Mouse (Mus musculus) myocyte (in vitro differentiated cells): ENCODE results near the gene Rlf. TPM values are rescaled to one million over a fixed set of nuclear protein-coding genes. Genes with fewer than 3 reads are reported as not detected.
"Not testable (repeated sequence)": the region's sequence is repeated elsewhere in the genome, so short reads cannot be mapped to it uniquely, and the experiment has no call there.

Experiments
- H3K27me3 ChIP-seq: one replicate; pipeline ENCODE4 v1.6.1; 2011; ENCODE audit not compliant: control insufficient read depth, insufficient read depth, insufficient read length
- H3K36me3 ChIP-seq: one replicate; pipeline ENCODE4 v1.6.1; 2011; ENCODE audit not compliant: control insufficient read depth, insufficient read depth
- H3K4me2 ChIP-seq: one replicate; pipeline ENCODE4 v1.6.1; 2011; ENCODE audit warnings: low read depth, control low read depth
- H3K4me3 ChIP-seq: one replicate; pipeline ENCODE4 v1.5.1; 2011; ENCODE audit warnings: mild to moderate bottlenecking, control low read depth, moderate library complexity
- H3K79me2 ChIP-seq: one replicate; pipeline ENCODE4 v1.6.1; 2011; ENCODE audit not compliant: control insufficient read depth, insufficient read depth
- H3ac ChIP-seq: one replicate; pipeline ENCODE4 v1.6.1; 2011; ENCODE audit not compliant: control insufficient read depth, insufficient read length
- CEBPB ChIP-seq: IDR thresholded peaks from 2 replicates; pipeline ENCODE4 v1.6.1; 2011; ENCODE audit warnings: mild to moderate bottlenecking, moderate library complexity; ENCODE audit not compliant: poor library complexity, insufficient read depth, severe bottlenecking
- E2F4 ChIP-seq: IDR thresholded peaks from one replicate; pipeline ENCODE4 v1.6.1; 2011; ENCODE audit warnings: mild to moderate bottlenecking, control low read depth, moderate library complexity; ENCODE audit not compliant: insufficient read depth
- MAX ChIP-seq: IDR thresholded peaks from one replicate; pipeline ENCODE4 v1.6.1; 2011; ENCODE audit warnings: low read depth, mild to moderate bottlenecking, control low read depth
- MYOD1 ChIP-seq, 3 experiments: IDR thresholded peaks; one replicate each; pipeline ENCODE4 v1.6.1; 2011; ENCODE audit warnings: control low read depth in 2 of 3, low read depth in 2 of 3, mild to moderate bottlenecking in 2 of 3, moderate library complexity in 1 of 3; ENCODE audit not compliant: insufficient read length in 2 of 3, control insufficient read depth in 1 of 3
- MYOG ChIP-seq, 3 experiments: IDR thresholded peaks; one replicate each; pipeline ENCODE4 v1.6.1; 2011; ENCODE audit warnings: control low read depth in 2 of 3, low read depth in 2 of 3, mild to moderate bottlenecking in 2 of 3; ENCODE audit not compliant: insufficient read length in 2 of 3, control insufficient read depth in 1 of 3, insufficient read depth in 1 of 3
- POLR2A ChIP-seq: IDR thresholded peaks from one replicate; pipeline ENCODE4 v1.6.1; 2011; ENCODE audit warnings: low read depth, mild to moderate bottlenecking, control low read depth, moderate library complexity; ENCODE audit not compliant: insufficient read length
- POLR2AphosphoS2 ChIP-seq: IDR thresholded peaks from one replicate; pipeline ENCODE4 v1.6.1; 2011; ENCODE audit warnings: low read depth, control low read depth; ENCODE audit not compliant: insufficient read length
- REST ChIP-seq: IDR thresholded peaks from one replicate; pipeline ENCODE4 v1.6.1; 2011; ENCODE audit warnings: mild to moderate bottlenecking, control low read depth, moderate library complexity; ENCODE audit not compliant: insufficient read depth, insufficient read length
- SRF ChIP-seq: IDR thresholded peaks from one replicate; pipeline ENCODE4 v1.6.1; 2011; ENCODE audit warnings: low read depth; ENCODE audit not compliant: control insufficient read depth, insufficient read length
- TCF12 ChIP-seq: IDR thresholded peaks from one replicate; pipeline ENCODE4 v1.6.1; 2011; ENCODE audit warnings: mild to moderate bottlenecking, control low read depth; ENCODE audit not compliant: poor library complexity, insufficient read depth, severe bottlenecking
- TCF3 ChIP-seq: IDR thresholded peaks from one replicate; pipeline ENCODE4 v1.6.1; 2011; ENCODE audit warnings: low read depth, control low read depth; ENCODE audit not compliant: insufficient read length
- USF1 ChIP-seq: IDR thresholded peaks from one replicate; pipeline ENCODE4 v1.6.1; 2011; ENCODE audit warnings: low read depth, mild to moderate bottlenecking, control low read depth, moderate library complexity
- polyA plus RNA-seq: library from polyadenylated mRNA; unstranded; fragments of >200 nt; fragmentation: generic; extraction: Trizol; gene quantifications from one replicate; pipeline ENCODE4 v1.2.1, GENCODE M21; 2012; ENCODE audit warnings: missing spikeins

Gene Rlf
- polyA plus RNA-seq, 1 experiment: 5.2 TPM

DNA sequence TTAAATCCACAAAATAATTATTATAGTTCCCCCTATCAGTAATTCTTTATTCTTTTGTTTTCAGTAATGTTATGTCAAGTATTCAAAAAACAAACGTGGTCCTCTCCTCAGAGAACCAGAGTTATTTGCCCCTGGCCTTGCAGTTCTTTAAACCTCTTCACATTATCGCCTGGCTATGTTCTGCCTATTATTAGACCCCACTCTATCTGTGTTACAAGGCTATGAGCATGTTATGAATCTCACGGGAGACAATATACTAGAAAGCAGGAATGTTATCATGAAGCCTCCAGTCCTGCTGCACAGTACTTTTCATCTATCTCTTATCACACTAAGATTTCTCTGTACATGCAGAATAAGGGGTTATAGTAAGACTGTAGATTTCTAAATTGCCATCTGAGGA lies 35.2 kb downstream of the Rlf start:
- no peak overlapping the region for H3ac ChIP-seq
- TF ChIP-seq MYOD1 (IDR thresholded peaks at IDR 0.05; ENCODE audit: control insufficient read depth in 1 of 3, insufficient read length in 2 of 3, low read depth in 2 of 3): no peak
- TF ChIP-seq POLR2A: no peak
- TF ChIP-seq TCF12: no peak
- no peak for TF ChIP-seq E2F4
- TF ChIP-seq MAX: no peak
- no peaks in the 10 kb centered on the region for H3K27me3 ChIP-seq
- peaks cover 15% of the 10 kb centered on the region for H3K79me2 ChIP-seq
- H3K4me3 ChIP-seq: no peak overlapping the region
- peaks cover 31% of the 10 kb centered on the region for H3K36me3 ChIP-seq
- H3K4me2 ChIP-seq: no peak overlapping the region

DNA sequence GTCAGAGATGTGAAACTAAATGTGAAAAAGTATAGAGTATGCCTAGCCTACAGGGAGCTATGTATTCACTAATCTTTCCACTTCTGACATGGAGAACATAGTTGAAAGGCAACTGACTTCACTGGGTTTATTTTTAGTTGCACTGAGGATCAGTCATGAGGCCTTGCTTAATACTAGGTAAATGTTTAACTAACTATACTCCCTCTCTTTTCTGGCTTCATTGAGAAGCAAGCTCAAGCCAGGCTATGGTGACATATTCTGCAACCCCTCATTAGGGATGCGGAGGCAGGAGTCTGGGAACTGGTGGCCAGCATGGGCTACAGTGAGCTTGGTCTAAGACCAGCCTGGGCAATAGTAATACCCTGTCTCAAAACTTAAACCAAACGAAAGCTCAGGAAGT lies 47.2 kb downstream of the Rlf start:
- no peak overlapping the region for H3K4me2 ChIP-seq
- H3K79me2 ChIP-seq: no peaks in the 10 kb centered on the region
- H3K36me3 ChIP-seq: peaks cover 36% of the 10 kb centered on the region
- H3K27me3 ChIP-seq: no peaks in the 10 kb centered on the region
- H3K4me3 ChIP-seq: no peak overlapping the region
- no peak for TF ChIP-seq MYOD1 (IDR thresholded peaks at IDR 0.05; ENCODE audit: control insufficient read depth in 1 of 3, insufficient read length in 2 of 3, low read depth in 2 of 3)
- TF ChIP-seq E2F4: no peak
- no peak for TF ChIP-seq MYOG (IDR thresholded peaks at IDR 0.05; ENCODE audit: control insufficient read depth in 1 of 3, insufficient read depth in 1 of 3, insufficient read length in 2 of 3, low read depth in 2 of 3)
- no peak for TF ChIP-seq MAX
- TF ChIP-seq POLR2A: no peak
- TF ChIP-seq REST: no peak
- TF ChIP-seq SRF: no peak
- TF ChIP-seq USF1: no peak
- no peak overlapping the region for H3ac ChIP-seq

DNA sequence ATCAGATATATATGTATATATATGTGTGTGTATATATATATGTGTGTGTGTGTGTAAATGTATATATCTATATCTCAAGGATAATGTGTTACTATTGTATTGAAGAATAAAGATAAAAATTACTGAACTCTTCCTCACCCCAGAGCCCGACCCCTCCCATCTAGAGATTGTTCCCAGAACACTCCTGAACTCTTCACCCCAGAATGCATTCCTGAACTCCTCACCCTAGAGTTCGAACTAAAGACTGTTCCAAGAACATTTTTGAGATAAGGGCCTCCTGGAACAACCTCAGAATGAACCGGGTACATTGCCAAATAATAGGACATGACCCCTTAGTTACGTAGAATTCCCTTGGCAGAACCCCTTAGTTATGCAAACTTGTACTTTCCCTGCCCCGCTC lies 48.2 kb downstream of the Rlf start:
- not testable (repeated sequence) for H3K4me2 ChIP-seq, H3K79me2 ChIP-seq, H3ac ChIP-seq, H3K4me3 ChIP-seq, H3K27me3 ChIP-seq
- H3K36me3 ChIP-seq: peaks cover 36% of the 10 kb centered on the region

DNA sequence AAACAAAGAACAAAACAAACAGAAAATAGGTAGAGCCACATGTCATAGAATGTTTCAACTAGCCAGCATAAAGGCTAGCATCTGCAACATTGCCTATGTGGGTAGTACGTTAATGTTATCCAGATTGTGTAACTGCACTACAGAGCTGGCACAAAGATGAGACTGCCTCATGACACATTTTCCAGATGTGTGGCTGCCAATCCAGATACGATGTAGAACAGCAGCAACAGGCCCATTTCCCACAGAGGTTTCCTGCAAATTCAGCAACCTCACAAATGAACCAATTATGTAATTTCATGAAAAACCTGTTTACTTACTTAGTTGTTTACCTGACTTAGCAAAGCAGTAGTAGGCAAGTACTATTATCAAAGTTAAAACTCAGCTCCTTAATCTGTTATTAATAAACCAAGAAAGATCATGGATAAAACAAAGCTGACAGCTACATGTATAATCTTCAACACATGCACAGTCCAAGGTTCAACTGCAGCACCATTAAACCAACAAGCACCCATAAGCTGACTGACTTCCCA lies 51.3 kb downstream of the Rlf start:
- no peak overlapping the region for H3K4me3 ChIP-seq
- no peak overlapping the region for H3ac ChIP-seq
- no peak overlapping the region for H3K4me2 ChIP-seq
- TF ChIP-seq MAX (no peak), POLR2AphosphoS2 (no peak), TCF3 (no peak), CEBPB (no peak), REST (no peak), E2F4 (no peak), SRF (no peak), MYOD1 (IDR thresholded peaks at IDR 0.05; ENCODE audit: control insufficient read depth in 1 of 3, insufficient read length in 2 of 3, low read depth in 2 of 3) (no peak), MYOG (IDR thresholded peaks at IDR 0.05; ENCODE audit: control insufficient read depth in 1 of 3, insufficient read depth in 1 of 3, insufficient read length in 2 of 3, low read depth in 2 of 3) (no peak), TCF12 (no peak), POLR2A (no peak), USF1 (no peak)
- H3K27me3 ChIP-seq: no peaks in the 10 kb centered on the region
- peaks cover 27% of the 10 kb centered on the region for H3K36me3 ChIP-seq
- H3K79me2 ChIP-seq: no peaks in the 10 kb centered on the region

DNA sequence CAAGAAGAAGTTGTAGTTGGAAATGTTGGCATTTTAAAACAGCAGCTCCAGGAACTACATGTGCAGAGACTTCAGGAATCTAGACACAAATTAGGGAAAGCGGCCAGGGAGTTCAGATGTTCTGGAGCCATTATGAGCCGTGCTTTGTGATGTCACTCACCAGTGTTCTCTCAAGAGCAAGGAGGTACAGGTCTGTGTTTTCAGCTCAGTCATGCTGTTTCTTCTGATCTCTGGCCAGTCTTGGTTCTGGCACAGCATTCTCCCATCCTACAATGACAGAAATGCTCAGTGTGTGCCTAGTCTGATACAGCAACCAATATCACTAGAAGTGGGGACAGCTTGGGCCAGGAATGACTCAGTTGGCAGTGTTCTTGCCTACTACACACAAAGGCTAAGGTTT lies 105.8 kb downstream of the Rlf start, which contains the start of gene Tmco2:
Gene Tmco2 (minus strand): TSS at position 101 of the 400 bp plus-strand sequence.
- no peak within 1 kb of the TSS for H3K4me3 ChIP-seq
- TF ChIP-seq CEBPB (no peak), MYOG (IDR thresholded peaks at IDR 0.05; ENCODE audit: control insufficient read depth in 1 of 3, insufficient read depth in 1 of 3, insufficient read length in 2 of 3, low read depth in 2 of 3) (no peak), MAX (no peak), TCF3 (no peak), MYOD1 (IDR thresholded peaks at IDR 0.05; ENCODE audit: control insufficient read depth in 1 of 3, insufficient read length in 2 of 3, low read depth in 2 of 3) (no peak), TCF12 (no peak), E2F4 (no peak), SRF (no peak), USF1 (no peak), REST (no peak), POLR2A (no peak), POLR2AphosphoS2 (no peak)
- no peak within 1 kb of the TSS for H3ac ChIP-seq
- H3K27me3 ChIP-seq: peaks cover 15% of the 10 kb centered on the region
- H3K36me3 ChIP-seq: no peaks in the 10 kb centered on the region
- no peak within 1 kb of the TSS for H3K4me2 ChIP-seq
- no peaks in the 10 kb centered on the region for H3K79me2 ChIP-seq
